Mouse (Mus musculus): ENCODE results near the gene Dnah6.

DNA sequence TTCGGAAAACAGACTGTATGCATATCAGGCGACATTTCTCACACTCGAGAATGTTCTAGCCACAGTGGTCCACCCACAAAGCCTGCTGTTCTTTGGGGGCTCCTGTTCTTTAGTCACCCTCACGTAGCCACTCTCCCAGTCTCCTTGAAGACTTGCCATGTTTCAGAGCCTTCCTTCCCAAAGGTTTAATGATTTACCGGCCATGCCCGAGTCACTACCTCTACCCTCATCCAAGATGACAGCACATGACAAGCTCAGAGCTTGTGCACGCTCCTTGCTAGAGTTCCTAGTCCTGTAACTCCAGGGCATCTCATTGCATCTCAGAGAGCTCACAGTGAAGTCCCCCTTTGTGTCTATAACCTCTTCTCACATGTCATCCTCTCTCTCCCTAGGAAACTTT, 174.2 kb downstream of the Dnah6 start:
- TF ChIP-seq CTCF (IDR thresholded peaks at IDR 0.05; ENCODE audit: extremely low read depth, insufficient read length, insufficient replicate concordance, low read depth, low read length): no peak
- no peak for TF ChIP-seq POLR2A (IDR thresholded peaks at IDR 0.05; ENCODE audit: low read depth, low read length)
